Mouse (Mus musculus): Measurements from ENCODE around the gene Ankrd13a.

The Ankrd13a gene

DNA sequence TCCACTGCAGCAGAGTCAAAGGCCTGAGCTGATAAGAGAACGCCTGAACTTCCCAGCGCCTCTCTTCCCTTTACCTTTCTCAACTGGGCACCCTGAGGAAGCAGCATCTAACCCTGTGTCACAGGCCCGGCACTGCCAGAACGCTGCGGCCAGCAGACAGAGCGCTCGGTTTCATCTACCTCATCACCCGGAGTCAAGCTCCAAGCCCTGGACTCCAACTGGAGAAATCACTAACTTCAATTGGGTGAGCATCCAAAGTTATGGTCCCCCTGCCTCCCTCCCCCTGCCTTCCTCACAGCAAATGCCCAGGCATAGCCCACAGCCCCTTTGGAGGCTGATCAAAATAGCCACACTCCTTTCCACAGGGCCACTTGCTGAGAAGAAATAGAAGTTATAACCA is 7.8 kb upstream of the Ankrd13a start:
- DNase-seq (ENCODE audit: low read depth, low spot score), result no peak

DNA sequence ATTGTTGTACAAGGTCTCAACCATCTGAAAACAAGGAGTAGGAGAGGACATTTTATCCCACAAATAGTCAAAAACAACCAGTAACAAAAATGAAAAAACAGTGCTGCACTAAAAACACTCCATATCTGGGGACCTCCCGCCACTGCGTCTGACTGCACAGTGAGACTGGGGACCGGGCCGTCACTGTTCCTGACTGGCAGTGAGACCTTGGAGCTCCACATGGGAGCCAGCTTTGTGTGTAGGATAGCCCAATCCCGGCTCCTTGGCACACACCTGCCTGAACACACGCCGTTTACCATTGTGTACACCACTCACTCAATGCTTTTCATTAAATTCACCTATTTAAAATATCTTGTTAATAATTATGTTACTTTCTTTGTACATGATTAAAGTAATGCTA is 7.3 kb upstream of the Ankrd13a start:
- peak; percentile 24 for DNase-seq (ENCODE audit: low read depth, low spot score)

DNA sequence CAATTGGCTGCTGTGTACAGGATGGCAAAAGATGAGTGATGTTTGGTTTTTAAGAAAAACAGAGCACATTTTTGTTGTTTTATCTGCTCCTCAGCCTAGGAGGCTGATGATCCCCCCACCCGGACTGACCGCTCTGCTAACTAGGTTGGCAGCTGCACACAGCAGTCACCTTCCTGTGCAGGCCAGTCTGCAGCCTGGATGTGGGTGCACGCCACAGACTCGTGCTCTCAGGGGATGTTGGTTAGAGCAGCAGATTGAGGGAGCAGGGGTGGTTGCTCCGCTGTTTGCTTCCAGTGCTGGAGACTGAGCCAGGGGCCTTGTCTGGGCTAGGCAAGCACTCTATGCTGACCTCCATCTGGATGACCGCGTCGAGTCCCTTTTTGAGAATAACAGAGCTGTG is 4.7 kb upstream of the Ankrd13a start:
- no peak for DNase-seq (ENCODE audit: low read depth, low spot score)

DNA sequence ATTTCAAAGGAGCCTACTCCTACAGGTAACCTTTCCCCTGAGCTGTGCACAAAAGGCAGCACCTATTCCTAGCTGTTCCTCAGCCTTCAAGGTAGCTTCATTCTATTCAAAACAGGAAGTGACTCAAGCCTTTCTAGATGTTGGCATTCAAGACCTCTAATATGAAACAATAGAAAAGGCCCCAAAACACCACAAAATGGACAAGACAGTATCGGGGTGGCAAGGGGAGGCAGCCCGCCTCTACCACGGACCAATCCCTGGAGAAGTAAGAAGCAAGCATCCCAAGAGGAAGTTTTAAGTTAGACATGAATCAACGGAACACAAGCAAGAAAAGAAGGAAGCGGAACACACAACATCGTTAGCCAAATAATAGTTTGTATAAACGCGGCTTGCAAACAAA is 2.7 kb upstream of the Ankrd13a start:
- DNase-seq (ENCODE audit: low read depth, low spot score), result no peak

DNA sequence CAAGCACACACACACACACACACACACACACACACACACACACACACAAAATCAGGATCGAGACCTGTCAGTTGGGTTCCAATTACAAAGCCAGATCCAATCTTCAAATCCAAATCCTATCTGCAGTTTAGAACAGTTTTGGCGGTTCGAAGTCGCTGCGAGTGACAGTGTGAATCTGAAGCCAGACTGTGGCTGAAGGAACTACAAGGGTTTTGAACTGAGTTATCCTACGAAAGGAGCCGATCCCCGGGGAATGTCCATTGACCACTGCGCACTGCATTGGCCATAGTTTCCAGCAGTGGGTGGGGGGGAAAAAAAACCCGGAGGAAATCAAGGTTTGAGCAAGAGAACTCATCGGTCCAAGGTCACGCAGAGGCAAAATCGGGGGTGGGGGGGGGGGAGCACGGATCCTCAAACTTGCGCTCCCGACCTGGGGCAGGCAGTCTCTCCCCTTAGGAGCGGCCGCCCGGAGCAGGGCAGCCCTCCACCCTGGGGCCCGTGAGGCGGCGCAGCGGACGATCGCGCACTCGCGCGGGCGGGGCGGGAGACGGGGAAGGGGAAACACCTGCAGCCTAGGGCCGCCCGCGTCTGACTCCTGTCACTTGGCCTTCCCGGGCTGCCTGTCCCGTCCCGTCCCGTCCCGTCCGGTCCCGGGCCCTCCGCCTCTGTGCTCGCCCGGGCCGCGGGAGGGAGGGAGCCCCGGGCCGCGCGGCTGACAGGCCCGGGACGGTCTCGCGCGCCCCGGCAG is 1.8 kb upstream of the Ankrd13a start:
- DNase-seq (ENCODE audit: low read depth, low spot score), result peak; percentile 30

DNA sequence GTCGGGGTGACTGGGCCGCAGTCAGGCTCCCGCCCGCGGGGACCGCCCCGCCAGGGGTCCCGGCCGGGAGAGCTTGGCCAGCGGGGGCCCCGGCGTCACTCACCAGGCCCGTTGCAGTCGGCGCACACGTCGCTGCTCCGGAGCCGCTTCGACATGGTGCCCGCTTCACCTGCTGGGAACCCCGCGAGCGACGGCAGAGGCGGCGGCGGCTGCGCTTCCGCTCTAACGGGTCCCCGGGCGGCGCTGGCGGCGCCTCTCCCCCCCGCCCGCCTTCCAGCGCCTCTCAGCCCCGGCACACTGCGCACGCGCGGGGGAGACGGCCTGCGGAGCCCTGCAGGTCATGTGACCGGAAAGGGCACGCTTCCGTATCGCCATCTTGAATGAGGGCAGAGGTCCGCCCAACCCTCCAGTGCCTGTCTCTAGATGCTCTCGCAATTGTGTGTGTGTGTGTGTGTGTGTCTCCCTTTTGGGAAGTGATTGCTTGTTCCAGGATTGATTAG is 1.2 kb upstream of the Ankrd13a start:
- peak; percentile 99 for DNase-seq (ENCODE audit: low read depth, low spot score)

DNA sequence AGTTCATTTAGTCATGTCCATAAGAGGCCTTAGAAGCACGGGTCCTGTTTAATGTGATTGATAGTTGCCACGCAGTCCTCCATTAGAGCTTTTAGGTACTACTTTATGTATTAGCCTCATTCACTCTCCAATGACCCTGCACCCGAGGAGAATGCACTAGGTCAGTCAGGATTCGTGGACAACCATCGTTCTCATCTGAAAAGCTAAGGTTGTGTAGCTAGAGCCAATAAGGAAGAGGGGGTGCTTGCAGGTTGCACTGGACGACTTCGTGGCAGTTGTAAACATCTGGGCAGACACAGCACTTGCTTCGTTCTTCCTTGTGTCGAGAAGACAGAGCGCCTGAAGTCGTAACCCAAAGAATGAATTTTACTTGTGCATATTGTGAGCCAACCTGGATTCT is 697 bp upstream of the Ankrd13a start:
- peak; percentile 31 for DNase-seq (ENCODE audit: low read depth, low spot score)

DNA sequence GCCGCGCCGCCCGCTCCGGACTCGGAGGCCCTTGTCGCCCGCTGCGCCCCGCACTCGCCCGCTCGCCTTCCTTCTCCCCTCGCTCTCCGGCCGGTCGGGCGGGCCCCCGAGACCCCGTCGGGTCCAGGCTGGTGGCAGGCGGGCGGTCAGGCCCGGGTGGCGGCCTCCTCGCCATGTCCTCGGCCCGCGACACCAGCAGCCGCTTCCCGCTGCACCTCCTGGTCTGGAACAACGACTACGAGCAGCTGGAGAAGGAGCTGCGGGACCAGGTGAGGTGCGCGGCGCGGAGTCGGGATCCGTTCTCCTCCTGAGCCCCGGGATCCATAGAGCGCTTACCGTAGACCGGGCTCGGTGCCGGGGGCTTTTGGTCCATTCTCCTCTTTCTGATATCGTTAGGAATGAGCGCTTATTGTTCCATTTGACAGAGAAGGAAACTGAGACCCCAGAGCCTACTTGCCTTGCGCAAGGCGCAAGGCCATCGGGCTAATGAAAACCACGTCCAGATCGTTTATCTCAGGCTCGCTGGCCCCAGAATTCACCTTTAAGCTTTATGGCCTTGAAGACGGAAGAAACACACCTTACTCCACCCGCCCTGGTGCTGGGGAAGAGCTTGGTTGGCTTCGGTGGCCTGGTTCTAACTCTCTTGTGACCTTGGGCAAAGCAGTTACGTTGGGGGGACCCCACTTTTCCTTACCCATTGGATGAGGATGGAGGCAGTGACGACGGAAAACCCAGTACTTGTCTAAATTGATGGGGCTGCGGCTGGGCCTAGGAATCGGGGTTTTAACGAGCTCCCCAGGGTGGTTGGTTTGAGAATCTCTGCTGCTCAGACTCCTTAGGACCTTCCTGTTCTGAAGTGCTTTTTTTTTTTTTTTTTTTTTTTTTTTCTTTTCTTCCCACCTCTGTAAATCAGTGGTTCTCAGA is 841 bp downstream of the Ankrd13a start, which contains the start of gene Git2:
Gene Git2, minus strand, starts transcription at position 462 of the 924 bp plus-strand sequence.
- DNase-seq (ENCODE audit: low read depth, low spot score), result peak; percentile 28

DNA sequence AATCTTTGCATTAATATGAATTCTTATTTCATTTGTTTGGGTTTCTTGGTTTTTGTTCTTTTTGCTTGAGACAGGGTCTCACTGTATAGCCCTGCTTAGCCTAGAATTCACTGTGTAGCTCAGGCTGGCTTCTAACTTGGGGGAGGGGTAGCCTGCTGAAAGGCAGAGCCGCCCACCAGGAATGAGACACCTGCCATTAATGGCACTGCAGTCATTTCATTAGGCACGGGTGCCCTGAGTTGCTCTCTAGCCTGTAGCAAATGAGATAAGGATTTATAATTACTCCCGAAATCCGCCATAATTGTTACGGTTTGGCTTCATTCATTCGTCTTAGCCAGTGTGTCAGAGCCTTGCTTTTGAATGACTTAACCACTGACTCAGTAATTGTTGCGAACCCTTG is 1.7 kb downstream of the Ankrd13a start:
- no peak for DNase-seq (ENCODE audit: low read depth, low spot score)

DNA sequence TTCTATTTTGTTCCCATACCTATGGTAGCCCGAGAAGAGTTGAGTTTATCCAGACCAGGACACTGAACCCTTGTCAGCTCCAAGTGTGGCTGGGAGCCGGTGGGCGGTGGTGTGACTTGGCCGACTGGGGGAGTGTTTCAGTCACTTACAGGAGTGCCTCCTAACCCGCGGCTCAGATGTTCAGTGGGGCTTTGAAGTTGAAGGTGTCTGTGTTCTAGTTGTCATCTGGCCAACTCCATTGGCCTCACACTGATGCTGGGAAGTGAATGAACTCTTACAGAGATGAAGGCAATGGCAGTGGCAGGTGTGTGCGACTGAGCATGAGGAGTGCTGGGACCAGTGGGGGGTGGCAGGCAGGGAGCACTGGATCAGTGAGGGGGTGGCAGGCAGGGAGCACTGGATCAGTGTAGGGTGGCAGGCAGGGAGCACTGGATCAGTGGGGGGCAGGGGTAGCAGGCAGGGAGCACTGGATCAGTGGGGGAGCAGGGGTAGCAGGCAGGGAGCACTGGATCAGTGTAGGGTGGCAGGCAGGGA is 5.5 kb downstream of the Ankrd13a start:
- no peak for DNase-seq (ENCODE audit: low read depth, low spot score)

DNA sequence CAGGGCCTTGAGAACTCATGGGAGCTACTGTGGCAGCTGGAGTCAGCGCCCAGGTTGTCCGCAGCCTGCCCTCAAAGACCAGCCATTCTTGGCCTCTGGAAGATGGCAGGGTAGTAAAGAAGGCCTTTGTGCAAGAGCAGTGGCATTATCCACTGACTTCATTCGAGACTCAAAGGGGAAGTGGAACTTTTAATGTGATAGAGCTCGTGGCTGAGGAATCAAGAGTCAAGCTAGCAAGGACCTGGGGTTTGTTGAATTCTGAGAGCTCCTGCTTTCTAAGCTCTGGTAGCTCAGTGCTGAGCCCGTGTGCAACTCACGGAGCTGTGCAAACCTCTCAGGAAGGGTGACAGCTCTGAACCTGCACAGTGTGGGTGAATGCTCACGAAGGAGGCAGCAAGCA is 6.4 kb downstream of the Ankrd13a start:
- DNase-seq (ENCODE audit: low read depth, low spot score), result no peak

DNA sequence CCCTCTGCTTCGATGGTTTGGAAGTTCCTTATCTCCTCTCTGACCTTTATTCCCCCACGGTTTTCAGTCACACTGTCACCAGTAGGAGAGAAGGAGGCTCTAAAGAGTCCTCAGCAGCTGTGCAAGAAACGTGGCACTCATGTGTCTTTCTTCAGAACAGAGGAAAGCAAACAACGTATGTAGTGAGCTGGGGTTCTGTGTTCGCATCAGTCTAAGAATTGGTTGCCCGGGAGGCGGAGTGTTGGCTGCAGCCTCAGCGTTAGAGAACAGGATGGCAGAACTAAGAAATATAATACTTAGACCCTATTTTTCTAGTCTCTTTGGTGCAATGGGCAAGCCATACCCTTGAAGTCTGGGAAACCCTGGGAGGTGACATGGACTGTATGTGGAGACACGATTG is 8.5 kb downstream of the Ankrd13a start:
- no peak for DNase-seq (ENCODE audit: low read depth, low spot score)

DNA sequence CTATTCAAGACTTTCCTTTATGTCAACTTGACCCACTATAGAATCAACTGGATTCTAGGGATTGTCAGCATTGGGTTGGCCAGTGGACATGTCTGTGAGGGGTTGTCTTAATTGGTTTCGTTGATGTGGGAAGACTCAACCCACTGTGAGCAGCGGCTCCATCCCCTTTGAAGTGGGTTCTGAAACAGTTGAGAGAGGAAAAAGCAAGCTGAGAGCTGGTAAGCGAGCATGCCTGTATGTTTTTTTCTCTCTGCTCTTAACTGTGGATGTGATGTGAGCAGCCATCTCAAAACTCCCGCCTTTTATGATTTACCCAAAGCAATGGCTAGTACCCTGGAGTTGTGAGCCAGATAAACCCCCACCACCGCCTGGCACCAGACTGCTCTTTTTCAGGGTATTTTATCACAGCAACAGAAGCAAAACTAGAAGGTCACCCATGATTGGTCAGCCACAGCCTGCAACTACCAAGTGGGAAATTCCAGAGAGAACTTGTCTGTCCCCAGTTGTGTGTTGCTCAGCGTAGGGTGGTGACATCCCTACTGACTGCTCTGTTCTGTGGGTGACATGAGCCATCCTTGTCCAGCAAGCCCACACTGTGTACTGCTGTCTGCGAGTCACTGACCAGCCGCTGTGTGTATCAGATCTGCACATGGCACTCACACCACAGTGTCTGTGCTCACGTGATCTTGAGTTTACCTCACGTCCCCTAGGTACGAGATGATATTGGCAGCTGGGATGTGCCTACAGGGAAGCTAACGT is 9.1 kb downstream of the Ankrd13a start:
- DNase-seq (ENCODE audit: low read depth, low spot score), result no peak

DNA sequence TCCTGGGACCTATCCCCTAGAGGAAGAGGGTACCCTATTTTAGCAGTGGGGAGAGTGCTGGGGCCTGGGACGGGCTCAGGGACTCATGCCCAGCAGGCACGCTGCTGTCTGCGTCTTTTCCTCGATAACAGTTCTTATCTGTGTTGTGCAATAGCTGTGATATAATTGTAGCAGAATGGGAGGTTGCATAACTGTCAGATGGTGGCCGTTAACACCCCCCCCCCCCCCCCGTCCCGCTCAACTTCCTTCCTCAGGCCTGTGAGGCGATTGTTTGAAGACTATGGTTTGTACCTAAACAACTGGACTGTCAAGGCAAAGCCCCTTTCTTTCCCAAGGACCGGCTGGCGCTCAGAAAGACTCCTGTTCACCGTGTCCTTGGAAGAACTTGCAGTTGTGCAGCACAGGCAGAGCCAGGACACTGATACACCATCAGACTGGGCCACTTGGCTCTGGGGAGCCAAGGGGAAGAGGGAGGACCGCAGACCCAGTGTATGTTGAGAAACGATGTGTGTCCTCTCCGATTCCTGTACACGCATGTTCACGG is 10.2 kb downstream of the Ankrd13a start:
- DNase-seq (ENCODE audit: low read depth, low spot score), result no peak

DNA sequence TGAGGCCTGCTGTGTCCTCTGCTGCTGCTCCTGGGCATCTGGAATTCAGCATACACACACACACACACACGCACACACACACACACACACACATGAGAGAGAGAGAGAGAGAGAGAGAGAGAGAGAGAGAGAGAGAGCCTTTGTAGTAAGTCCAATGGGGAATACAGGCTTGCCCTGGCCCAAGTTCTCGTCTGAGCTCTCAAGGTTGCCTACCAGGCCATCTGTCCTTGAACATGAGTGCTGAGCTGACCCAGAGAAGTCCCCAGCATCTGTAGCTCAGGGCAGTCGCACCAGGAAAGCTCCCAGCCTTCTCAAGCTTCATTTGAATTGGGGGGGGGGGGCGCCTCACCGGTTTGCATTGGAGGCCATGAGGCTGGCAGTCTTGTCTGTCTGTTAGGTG is 10.7 kb downstream of the Ankrd13a start:
- DNase-seq (ENCODE audit: low read depth, low spot score), result no peak

DNA sequence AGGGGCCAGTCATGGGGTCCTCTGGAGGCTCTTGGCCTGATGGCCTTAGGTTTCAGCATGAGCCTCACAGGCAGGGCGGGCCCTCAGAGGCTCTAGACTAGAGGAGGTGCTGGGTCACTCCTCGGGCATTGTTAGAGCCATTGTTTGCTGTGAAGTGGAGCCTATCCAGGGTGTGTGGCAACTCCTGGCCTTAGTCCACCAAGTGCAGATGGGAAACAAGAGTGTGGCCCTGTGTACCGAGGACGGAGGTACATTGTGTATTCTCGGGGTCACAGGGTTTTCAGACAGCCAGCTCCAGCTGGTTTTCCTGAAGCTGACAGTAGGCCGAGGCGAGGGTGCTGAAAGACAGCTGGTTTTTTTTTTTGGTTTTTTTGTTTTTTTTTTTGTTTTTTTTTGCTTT is 18.8 kb downstream of the Ankrd13a start:
- no peak for DNase-seq (ENCODE audit: low read depth, low spot score)

DNA sequence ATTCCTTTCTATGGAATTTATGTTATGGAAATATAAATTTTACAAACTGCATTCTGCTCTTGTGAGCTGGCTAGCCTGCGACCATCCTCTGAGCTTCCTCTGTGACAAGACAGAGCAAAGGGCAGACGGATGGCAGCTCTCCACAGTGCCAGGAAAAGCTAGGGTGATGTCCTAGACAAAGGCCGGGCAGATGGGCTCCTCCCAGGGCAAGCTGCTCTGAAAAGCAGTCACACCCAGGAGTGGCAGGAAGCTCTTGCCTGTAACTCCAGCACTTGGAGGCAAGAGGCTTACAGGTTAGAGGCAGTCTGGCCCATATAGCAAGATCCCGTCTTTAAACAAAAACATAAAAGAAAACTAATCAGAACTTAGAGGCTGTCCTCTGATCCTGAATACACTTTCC is 20.1 kb downstream of the Ankrd13a start:
- no peak for DNase-seq (ENCODE audit: low read depth, low spot score)

DNA sequence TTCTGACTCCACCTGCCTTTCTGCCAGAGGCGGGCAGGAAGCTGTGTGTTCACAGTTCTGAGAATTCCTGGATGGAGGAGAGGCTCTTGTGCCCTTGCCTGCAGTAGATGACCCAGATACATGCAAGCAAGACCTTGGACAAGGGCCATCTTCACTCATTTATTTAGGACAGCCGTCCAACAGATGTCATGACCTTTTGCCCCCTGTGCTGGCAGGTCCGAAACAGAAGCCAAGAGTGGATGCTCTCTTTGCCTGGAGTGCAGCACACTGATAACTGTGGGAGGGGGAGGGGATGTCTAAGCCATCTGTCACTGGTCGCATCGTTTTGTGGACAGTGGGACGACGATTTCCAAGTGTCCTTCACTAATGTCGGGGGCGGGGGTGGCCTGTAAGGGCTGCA is 20.8 kb downstream of the Ankrd13a start:
- peak; percentile 40 for DNase-seq (ENCODE audit: low read depth, low spot score)

DNA sequence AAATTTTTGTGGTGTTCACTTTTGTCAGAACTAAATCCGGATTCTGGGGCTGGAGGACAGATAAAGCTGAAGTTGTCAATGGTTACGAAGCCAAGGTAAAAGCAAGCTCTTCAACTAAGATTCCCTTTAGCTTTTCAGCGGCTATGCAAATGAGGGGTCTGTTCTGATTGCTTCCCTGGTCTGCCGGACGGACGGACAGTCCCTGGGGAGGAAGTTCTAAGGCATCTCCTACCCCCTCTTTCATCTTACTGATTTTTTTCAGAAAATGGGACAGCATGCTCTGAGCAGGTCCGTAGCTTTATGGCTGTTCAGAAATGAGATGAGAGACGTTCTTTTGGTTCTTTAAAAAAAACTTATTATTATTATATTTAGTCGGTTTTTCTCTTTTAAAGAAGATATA is 21.2 kb downstream of the Ankrd13a start:
- no peak for DNase-seq (ENCODE audit: low read depth, low spot score)

DNA sequence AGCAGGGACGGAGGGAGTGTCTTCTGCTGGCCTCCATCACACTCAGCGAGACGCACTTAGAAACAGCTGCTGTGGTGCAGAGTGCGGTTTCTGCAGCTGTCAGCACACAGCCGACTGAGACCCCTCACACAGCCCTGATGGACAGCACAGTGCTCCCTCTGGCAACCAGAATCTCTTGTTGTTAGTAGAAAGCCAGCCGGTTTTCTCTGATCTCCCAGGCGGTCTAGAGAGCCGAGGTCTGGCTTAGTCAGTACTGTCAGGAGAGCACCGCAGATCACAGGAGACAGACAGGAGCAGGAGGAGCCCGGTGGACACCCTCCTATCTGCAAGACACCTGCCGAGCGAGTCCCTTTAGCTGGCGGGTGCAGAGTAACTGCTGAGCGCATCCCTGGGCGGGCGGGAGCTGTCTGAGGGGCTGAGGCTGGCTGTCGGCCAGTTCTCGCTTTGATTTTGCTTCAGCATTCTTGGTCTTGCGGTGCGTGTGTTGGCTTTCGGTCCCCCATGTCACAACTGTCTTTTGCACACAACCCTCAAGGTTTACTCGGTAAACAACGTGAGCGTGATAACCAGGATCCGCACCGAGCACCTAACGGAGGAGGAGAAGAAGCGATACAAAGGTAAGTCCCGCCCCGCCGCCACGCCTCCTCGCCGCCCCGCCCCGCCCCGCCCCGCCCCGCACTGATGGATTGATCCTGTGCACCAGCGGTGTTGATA is 22.0 kb downstream of the Ankrd13a start:
- peak; percentile 45 for DNase-seq (ENCODE audit: low read depth, low spot score)

DNA sequence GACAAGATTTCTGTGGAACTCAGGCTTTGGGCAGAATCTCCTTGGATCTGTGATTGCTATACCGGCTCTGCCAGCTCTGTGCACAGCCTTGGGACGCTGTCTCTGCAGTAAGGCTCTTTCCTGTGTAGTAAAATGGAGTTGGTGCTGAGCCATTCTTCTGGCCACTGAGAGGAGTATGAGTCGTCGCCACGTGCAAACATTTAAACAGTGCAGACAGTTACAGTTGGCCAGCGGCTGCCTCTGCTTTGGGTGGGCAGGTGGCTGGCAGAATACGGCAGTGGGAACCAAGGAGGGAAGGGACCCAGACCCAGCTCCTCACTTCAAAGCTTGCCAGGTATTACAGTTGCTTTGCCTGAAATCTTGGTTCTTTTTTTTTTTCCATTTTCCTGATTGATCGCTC is 22.8 kb downstream of the Ankrd13a start:
- DNase-seq (ENCODE audit: low read depth, low spot score), result no peak

Data from R1 (cell line).